Mouse (Mus musculus) kidney, postnatal 25 days (tissue): ENCODE data around the gene Ccdc177.

Source experiments
- DNase-seq, 2 experiments: peaks; one replicate each; pipeline ENCODE4 v3.0.0; 2021; ENCODE audit warnings: mixed read lengths in 2 of 2

Gene Ccdc177

DNA sequence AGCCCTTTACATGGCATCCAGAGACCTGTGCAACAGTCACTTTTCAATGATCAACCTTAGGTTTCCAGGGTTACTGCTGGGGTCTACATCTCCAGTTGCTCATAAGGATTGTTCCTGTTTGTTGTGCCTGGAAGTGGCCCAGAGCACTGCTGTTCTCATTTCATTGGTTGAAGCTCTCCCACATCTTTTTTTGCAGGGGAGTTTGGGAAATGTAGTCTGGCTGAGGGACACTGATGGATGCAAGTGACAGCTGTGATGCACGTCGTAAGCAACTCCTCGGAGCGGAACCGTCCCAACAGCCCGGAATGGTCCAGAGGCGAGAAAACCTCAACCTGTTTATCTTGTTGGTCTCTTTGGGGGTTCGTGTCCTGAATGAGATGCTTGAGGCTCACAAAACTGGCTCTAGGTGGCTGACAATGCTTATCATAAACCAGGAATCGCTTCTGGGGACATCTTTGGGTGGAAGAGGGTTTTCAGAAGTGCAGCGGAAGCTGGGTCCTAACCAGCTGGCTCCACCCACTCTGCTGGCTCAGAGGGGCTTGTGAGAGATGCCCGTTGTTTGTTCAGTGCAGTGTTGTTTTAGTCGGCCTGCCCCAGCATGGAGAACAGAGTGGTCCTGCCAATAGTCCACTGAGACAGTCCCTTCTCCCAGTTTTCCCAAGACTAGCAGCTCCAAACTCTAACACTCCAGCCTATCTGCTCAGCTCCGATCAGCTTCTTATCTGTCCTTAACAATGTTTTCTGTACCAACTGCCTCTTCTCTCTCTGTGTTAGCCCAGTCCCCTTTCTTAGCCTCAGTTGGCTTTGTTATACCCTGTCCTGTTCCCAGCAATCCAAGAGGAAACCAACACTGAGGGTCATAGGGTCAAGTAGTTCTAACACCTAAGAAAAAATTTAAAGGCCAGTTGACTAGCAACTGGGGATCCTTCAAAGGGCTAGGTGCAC, 25.7 kb downstream of the Ccdc177 start:
- no peak for DNase-seq

GRCm38 (mm10) chr12:80730567-80730966, 29.9 kb downstream of the Ccdc177 start:
- peak; percentile 55 to 75 for DNase-seq

DNA sequence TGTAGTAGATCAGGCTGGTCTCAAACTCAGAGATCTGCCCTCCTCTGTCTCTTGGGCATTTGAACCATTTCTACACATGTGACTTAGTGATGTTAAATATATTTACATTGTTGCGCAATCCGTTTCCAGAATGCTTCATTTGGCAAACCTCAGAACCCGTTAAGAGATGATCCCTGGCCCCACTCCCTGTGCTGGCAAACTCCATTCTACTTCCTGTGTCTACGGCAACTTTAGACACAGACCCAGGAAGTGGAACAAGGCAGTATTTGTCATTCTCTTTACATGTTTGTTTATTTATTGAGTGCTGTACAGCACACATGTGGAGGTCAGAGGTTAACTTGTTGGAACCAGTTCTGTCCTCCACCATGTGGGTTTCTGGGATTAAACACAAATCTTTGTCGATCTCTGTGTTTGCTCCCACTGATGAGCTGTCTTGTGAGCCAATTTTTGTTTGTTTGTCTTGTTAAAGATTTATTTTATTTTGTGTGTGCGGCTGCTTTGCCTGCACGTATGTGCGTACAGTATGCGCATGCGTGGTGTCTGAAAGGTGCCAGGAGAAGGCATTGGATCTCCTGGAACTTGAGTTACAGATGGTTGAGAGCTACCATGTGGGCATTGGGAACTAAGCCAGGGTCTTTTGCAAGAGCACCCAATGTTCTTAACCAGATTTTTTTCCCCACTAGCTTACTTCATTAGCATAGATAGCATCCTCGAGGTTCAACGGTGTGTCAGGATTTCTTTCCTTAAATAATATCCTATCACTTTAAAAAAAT, 30.5 kb downstream of the Ccdc177 start:
- no peak for DNase-seq

DNA sequence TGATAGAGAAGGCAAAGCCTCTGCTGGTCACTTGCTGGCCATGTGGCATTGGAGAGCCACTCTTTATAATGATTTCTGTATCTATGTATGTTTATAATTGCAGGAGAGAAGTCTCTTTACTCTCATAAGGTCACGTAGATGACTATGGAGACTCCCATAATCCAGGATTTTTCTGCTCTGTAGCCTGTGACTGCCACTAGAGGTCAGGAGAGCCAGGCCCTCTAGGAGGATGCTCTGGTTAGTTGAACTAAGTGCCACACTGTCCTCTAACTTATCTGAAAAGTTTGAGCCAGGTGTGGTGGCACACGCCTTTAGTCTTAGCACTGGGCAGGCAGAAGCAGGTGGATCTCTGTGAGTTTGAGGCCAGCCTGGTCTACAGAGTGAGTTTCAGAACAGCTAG, 31.7 kb downstream of the Ccdc177 start:
- DNase-seq = no peak

GRCm38 (mm10) chr12:80728207-80728606, 32.3 kb downstream of the Ccdc177 start:
- DNase-seq = no peak

GRCm38 (mm10) chr12:80724853-80725559, 35.5 kb downstream of the Ccdc177 start:
- peak; percentile 92 to 95 for DNase-seq

DNA sequence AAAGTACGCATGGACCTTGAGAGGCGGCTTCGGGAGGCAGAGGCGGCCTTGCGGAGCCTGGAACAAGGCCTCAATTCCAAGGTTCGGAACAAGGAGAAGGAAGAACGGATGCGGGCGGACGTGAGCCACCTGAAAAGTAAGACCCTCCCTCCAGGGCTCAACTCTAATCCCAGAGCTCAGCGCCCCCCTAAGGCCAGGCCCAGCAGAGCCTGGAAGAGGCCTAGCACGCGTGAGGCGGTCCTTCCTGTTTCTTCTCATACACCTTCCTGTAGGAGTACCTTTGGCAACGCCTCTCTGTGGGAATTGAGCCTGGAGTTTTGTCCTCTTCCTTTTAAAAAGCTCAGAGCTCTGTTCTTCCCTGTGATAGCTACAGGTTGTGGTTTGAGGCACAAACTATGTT, 39.0 kb downstream of the Ccdc177 start:
- no peak for DNase-seq

GRCm38 (mm10) chr12:80720507-80720906, 40.0 kb downstream of the Ccdc177 start:
- no peak for DNase-seq

DNA sequence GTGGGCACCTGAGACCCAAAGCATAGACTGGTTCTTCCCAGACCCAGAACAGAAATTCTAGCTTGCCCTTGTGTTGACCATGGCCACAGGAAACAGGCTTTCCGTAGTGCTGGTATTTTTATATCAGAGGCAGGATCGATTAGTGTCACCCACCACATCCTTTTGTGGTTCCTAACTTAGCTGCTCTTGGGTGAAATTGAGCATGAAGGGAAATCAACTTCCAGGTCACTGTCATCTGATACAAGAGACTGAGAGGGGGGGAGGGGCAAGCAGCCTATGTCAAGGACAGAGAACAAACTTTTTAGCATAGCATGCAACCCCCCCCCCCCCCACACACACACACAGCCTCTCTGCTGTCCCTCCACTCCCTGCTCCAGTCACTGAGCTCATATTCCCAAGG, 41.3 kb downstream of the Ccdc177 start:
- DNase-seq = no peak

- DNase-seq = no peak
Measured at GRCm38 (mm10) chr12:80715915-80716314, 44.6 kb downstream of the Ccdc177 start.

GRCm38 (mm10) chr12:80706915-80707604, 53.4 kb downstream of the Ccdc177 start:
- no peak for DNase-seq

- no peak for DNase-seq
Measured at GRCm38 (mm10) chr12:80706208-80706914, 54.1 kb downstream of the Ccdc177 start.
